Mouse (Mus musculus) heart, postnatal 0 days (tissue): ENCODE results near the gene Pcolce.

ENCODE experiments used
- CTCF ChIP-seq: IDR thresholded peaks from 2 replicates; pipeline ENCODE4 v1.5.1; 2016; ENCODE audit warnings: antibody characterized with exemption, control low read depth, low read depth
- EP300 ChIP-seq: IDR thresholded peaks from 2 replicates; pipeline ENCODE4 v1.6.1; 2016; ENCODE audit warnings: antibody characterized with exemption, low read depth

DNA sequence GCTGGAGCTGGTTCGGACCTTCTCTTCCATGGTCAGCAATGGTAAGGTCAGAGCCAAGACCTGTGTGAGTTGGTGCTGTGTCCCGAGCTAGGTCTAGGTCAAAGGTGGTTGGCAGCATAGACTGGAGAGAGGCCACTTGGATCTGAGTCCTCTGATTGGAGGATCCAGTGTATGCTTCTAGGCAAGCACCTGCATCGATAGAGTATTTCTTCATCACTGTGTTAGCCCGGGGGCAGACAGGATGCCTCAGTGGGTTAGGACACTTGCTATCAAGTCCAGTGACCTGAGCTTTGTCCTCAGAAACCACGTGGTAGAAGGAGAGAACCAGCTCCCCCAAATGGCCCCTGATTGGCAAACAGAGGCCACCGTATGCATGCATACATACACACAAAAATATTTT is 33.3 kb downstream of the Pcolce start:
- no peak for TF ChIP-seq CTCF
- no peak for TF ChIP-seq EP300
